Mouse (Mus musculus) frontal cortex, adult 2 months (tissue): Measurements from ENCODE around the gene Arhgap33. TPM values are rescaled to one million over a fixed set of nuclear protein-coding genes. Genes with fewer than 3 reads are reported as not detected.

ENCODE experiments used
- DNase-seq, 2 experiments: peaks; one replicate each; pipeline ENCODE4 v3.0.0; 2022; ENCODE audit warnings: low spot score in 1 of 2; ENCODE audit errors: extremely low spot score in 1 of 2
- polyA plus RNA-seq: library from polyadenylated mRNA; depleted of rRNA; stranded (reverse); fragments of >200 nt; gene quantifications from 2 replicates; pipeline ENCODE4 v1.2.3, GENCODE M21; 2012; rRNA removed

Gene Arhgap33
- polyA plus RNA-seq = 172 and 192 TPM in 2 replicates

DNA sequence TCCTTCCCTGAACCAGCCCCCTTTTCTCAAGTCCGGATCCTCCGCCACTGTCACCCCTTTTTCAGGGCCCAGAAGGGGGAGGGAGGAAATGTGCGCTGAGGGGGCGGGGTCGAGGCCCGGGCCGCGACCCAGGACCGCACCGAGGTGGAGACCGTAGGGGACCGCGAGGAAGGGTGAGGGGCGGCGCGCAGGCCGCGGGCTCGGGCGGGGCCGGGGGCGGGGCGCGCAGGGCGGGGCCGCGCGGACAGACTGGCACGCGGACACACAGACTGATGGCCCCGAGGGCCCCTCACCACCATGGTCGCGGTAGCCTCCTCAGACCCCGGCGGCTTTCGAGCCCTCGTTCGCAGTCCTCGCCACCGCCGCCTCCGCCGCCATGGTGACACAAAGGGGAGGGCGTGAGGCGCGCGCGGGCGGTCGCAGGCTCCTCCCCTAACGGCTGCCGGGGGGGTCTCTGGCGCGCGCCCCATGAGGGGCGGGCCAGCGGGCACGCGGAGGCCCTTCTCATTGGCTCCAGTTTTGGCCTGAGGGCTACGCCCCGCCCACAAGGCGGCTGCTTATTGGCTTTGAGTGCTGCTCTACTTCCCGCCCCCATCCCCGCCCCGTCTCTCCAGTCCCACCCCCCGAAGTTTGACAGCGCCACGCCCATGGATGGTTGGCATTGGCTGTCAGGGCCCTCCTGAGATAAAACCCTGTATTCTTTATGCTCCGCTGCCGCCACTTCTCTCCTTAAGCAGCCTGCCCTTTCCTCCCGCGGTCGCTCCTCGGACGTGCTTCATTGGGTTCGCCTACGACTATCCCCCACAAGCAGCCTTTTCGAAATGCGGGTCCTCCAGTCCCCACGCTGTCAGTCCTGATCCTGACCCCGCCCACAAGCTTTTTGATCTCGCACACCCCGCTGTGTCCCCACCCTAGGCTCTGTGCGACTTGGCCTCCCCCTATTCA is at the start of gene Arhgap33:
Gene Arhgap33 (minus strand): TSS at position 428 of the 945 bp plus-strand sequence.
- peak; percentile 95 to 97 for DNase-seq

DNA sequence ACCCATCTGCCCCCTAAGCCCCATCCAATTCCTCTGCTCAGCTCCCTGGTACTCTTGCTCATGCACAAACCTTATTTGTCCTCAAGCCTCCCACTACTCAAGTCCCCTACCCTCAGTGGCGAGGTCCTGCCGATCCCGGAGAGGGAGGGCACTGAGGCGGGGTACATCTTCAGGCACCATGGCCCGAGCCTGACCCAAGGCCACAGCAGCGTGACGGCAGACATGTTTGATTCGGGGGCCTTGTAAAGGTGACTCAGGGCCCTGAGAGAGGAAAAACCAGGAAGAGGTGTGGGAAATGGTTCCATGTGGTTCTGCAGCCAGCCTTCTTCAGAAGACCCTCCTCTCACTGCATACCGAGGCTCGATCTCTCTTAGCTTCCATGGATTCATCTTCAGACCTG is 49.5 kb upstream of the Arhgap33 start:
- no peak for DNase-seq

DNA sequence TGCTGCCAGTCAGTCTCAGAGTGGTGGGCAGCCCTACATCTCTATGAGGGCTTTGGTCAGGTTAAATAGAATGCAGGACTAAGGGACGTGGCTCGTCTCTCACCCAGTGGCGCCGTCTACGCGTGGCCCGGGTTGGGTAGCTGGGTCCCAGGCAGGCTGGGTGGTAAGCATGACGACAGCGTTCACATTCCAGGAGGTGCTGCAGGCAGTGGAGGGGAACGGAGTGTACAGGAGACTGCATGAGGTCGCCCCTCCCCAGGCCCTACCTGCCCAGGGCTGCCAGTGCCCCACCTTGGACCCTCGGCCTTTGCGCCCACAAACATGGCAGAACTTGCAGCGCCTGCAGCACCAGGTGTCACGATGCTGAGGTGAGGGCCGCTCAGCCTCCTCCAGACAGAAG is 46.7 kb upstream of the Arhgap33 start:
- no peak for DNase-seq

DNA sequence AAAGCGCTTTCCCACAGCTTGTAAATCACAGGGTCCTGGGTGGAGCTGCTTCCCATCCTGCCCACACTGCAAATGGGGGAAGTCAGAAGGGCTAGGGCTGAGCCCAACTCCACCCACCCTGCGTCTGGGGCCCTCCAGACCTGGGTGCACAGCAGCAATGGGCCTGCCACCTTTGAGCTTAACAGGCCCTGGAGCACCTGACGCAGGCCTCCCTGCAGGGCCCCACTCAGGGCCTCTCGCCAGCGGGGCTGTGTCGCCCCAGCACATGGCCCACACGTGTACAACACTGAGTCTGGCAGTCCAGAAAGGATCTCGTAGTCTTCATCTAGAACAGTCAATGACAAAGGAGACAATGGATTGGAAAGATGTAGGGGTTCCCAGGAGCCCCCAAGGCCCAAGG is 45.1 kb upstream of the Arhgap33 start:
- no peak for DNase-seq

DNA sequence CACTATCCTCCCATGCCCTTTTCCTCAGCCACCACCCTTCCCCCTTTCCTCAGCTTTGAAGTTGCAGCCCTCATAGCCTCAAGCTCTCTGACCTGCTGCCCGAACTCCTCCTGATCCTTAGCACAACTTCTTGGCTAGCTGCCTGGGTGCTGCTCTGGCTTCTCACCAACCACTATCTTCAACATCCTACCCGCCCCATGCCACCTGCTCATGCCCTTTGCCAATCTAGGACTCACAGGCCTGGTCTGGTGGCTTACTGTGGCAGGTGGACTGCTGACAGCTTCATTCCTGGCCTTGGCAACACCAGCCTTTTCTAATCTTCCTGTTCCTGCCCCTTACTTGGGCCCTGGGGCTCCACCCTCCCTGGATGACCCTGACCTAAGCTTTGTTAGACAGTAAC is 38.1 kb upstream of the Arhgap33 start:
- no peak for DNase-seq

DNA sequence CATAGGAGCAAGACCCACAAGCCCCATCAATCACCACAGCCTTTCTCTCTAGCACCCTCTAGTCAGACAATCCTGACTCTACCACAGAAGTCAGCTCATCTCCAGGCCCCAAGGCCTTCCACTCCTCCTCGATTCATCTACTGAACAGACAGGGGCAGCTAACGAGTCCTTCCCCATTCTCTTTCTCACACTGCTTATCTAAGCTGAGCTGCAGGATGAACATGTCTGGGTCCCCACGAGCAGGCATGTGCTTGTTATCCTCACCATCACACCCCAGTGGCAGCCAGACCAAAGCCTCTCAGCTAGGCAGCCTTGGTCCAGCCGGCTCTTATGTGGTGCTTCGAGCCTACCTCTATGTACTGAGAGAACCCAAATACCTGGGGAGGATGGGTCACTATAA is 37.5 kb upstream of the Arhgap33 start:
- no peak for DNase-seq

DNA sequence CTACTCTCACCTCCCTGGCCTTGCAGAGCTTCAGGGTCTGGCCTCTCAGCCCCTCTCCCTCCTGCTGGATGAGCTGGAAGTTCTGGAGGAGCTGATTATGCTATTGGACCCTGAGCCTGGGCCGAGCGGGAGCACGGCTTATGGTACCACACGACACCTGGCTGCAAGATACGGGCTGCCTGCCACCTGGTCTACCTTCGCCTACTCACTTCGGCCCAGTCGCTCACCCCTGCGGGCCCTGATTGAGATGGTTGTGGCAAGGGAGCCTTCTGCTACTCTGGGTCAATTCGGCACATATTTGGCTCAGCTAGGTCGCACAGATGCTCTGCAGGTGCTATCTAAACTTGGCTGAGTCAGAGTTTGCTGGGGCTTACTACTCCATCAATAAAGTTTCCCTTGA is 32.7 kb upstream of the Arhgap33 start:
- no peak for DNase-seq

DNA sequence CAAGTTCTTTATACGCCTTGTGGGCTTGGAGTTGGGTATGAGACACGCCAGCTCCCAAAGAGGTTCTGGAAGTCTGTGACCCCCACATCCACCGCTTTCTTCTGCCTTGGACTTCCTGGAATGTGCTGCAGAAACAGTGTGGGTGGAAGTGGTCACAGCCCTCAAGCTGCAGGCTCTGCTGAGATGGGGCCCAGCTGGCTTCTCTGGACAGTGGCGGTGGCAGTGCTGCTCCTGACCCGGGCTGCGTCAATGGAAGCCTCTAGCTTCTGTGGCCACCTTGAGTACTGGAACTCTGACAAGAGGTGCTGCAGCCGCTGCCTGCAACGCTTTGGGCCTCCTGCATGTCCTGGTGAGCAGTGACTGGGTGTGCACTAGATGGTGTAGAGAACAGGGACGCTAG is 31.2 kb upstream of the Arhgap33 start:
- DNase-seq = no peak

DNA sequence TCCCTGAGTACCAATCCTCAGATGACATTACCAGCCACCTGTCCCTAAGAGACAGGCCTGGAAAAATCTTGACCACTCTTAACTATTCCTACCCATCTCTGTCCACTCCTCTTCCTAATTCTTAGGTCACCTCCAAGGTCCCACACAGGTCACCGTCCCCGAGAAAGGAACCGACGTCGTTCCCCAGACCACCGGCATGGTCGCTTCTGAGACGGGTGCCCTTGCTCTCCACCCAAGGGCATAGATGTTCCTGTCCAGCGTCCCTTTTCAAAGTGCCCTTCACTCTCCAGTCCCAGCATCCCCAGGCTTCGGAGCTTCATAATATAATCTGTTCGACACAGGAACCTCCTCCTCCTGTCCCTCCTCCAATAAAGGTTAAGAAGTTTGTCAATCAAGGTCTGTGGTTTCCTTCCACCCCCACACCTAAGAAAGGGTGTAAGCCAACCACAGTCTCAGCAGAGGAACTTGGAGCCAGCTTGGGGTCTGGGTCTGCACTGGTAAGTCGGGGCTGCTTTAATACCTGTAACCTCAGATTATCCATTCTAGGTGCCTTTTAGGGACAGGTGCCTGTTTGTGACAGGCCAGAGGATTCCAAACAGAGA is 30.2 kb upstream of the Arhgap33 start, which contains the start of gene Igflr1:
Gene Igflr1 (plus strand): TSS at position 458 of the 602 bp plus-strand sequence.
- DNase-seq = no peak

DNA sequence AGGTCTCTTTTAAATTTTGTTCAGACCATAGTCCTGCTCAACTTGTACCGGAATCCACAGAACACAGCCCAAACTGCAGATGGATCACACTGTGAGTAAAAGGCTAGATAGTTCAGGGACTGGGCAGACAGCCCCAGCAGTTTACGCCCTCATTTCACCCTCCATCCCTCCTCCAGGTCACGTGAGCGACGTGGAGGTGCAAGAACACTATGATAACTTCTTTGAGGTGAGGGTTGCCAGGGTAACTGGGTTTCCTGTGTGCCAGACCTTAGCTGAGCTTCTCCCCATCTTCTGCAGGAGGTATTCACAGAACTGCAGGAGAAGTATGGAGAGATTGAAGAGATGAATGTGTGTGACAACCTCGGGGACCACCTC is 29.0 kb upstream of the Arhgap33 start:
- no peak for DNase-seq

DNA sequence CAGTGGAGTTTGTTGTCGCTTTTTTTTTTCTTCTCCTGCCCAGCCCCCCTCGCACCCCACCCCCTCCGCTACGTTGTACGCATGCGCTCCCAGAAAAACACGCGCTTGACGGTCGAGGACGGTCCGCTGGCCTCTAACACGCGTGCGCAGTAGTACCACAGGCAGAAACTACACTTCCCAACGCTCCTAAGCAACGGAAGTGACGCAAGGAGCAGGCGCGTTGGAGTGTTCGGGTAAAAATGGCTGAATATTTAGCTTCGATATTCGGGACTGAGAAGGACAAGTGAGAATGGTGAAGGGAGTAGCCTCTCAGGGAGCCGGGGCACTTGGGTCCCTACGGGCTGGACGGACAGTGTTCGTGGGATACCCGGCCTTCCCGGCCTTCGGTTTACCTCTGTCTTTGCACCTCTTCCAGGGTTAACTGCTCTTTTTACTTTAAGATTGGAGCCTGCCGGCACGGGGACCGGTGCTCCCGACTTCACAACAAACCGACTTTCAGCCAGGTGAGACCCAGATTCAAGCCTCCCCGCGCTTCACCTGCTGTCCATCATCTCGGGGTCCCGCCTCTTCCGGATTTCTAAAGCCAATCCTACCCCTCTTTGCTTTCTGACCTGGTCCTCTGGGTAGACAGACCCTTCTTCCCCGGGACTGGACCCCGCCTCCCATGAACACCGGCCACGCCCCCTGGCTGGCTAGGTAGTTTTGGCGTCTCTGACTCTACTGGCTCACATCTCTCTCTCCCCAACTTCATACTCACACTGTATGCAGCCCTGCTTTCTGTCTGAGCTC is 28.5 kb upstream of the Arhgap33 start, which contains the start of the genes U2af1l4, Gm49396 and Psenen:
Gene U2af1l4 (plus strand): TSS at position 185 of the 789 bp plus-strand sequence.
Gene Gm49396 (plus strand): TSS at position 228 of the 789 bp plus-strand sequence.
Gene Psenen (minus strand): TSS at position 511 of the 789 bp plus-strand sequence.
- DNase-seq = peak; percentile 95 to 97

DNA sequence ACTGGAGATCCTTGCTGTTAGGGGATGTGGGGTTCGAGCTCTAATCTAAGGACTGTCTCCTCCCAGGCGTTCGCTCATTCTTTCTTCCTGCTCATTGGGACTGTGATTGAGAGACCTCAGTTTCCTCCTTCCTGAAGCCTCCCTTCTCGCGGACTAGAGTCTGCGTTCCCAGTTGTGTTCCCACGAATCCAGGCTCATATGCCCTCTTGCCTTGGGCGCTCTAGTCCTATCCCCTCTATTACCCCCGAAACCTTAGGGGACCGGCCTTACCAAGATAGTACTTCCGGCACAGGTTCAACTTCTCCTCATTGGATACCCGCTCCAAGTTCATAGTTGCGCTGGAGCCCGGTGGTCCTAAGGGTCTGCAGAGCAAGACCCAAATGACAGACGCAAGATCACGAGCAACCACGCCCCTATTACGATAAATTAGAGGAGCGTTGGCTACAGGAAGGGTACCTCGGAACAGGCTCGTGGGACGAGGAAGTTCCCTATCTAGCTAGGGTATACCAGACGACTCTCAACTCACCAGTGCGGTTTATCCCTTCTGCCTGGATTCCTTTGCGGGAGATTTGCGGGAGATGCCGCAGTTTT is 27.8 kb upstream of the Arhgap33 start:
- DNase-seq = peak in 1 of 2 experiments; percentile 41

DNA sequence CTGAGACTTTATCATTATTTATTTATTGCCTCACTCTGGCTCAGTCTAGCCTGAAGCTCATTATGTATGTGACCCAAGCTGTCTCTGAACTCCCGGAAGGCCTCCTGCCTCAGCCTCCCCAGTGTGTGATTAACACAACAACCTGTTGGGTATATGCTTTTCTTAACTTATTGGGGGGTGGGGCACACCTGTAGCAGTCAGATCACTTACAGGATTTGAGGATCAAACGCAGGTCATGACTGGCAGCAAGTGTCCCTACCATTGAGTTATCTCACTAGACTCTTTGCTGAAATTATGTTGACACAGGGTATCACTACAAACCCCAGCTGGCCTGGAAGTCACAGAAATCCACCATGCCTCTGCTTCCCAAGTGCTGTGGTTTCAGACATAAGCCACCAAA is 25.4 kb upstream of the Arhgap33 start:
- DNase-seq = no peak

DNA sequence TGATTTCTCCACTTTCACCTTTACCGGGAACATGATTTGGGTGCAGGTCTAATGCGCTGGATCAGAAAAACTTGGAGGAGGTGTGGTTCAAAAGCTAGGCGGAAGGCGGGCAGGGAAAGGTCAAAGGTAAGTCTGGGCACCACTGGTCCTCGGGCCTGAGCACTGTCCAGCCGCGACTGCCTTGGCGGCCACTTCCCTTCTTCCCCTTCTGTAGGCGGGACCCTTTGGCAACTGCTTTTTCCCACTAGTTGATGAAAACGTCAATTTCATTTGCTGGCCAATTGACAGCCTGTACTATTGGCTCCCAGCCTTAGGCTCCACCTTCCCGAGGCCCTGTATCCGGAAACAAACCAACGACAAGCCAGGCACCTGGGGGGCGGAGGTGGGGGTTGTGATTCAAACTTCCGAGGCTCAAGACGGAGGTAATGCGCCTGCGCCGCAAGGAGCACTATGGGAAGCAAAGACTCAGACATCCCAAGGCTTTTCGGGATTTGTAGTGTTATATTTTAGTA is 24.6 kb upstream of the Arhgap33 start, which contains the start of gene Lin37:
Gene Lin37 (minus strand): TSS at position 396 of the 512 bp plus-strand sequence.
- DNase-seq = peak; percentile 99

DNA sequence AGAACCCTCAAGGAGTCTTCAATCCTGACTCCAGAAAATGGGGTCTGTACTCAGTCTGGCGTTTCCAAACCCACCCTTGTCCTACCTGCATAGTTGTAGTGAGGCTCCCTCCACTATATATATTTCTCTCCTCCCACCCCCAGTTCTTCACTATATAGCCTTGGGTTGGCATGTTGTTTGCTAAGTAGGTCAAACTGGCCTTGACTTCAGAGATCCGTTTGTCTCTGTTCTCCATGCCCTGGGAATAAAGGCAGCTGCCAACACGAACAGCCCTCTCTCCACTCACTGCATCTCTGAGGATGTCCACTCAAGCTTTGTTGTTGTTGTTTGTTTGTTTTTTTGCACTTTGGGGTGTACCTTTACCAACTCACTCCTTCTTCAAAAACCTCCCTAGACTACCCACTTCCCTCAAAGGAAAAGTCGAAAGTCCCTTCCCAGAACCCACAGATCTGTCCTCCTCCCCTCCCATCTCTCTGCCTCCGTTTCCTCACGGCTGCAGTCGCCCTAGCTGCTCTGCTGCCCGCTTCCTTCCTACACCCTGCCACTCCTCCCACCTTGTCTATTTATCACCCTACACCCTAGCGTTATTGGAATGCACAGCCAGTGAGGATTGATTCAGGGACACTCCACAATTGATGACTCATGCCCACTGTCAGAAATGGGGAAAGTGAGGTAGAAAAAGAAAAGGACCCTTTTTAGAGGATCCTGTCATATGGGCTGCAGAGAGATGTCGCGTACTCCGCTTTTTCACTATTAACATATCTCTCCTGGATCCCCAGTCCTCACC is 24.0 kb upstream of the Arhgap33 start:
- DNase-seq = peak in 1 of 2 experiments; percentile 39

DNA sequence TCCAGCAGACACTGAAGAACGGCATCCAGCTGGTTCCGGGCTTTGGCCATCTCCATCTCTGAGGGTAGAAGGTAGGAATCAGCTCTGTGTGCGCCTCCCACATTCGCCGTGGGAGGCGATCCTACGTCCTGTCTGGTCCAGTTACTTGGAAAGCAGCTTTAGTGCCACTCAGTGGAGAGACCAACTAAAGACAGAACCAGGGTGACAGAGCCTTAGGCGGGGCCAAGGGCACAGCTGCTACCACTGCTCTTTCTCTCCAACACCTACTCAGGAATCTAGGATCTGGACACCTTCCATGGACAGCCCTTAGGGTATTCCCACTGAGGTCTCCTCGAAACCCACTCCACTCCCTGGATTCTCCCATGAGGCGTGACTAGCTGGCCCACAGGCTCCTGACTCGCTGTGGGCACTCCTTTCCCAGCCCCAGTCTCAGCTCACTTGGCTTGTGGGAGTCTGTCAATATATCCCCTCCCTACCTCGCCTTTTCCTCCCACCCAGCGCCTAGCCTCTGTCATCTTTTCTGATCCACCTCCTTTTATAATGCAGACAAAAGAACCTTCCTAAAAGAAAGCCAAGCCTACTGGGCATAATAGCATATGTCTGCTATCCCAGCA is 23.1 kb upstream of the Arhgap33 start:
- peak in 1 of 2 experiments; percentile 47 for DNase-seq

DNA sequence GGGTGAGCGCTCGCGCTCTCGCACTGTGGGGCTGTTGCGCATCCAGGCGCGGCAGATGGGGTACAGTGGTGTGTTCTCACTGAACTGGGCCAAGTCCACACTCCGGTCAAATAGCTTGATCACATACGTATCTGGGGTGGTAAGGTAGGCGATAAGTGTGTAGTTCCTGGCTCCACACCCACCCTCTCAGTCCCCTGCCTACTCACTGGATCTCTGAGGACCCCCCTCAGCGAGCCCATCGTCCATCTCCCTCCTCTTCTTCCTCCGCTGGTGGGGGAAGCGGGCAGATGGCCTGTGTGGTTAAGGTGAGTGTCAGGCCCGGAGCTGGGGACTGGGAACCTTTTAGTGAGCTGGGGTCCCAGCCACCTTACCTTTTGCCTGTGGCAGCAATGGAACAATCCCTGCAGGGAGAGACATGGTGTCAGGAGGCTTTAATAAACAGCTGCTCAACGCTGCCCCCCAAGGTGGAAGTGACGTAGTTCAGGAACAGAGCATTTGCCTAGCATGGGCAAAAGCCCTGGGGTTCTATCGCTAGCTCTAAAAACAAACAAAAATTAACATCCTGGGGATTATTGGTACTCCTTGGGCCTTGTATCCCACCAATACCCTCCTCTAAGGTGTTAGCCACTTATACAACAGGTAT is 22.2 kb upstream of the Arhgap33 start:
- no peak for DNase-seq

DNA sequence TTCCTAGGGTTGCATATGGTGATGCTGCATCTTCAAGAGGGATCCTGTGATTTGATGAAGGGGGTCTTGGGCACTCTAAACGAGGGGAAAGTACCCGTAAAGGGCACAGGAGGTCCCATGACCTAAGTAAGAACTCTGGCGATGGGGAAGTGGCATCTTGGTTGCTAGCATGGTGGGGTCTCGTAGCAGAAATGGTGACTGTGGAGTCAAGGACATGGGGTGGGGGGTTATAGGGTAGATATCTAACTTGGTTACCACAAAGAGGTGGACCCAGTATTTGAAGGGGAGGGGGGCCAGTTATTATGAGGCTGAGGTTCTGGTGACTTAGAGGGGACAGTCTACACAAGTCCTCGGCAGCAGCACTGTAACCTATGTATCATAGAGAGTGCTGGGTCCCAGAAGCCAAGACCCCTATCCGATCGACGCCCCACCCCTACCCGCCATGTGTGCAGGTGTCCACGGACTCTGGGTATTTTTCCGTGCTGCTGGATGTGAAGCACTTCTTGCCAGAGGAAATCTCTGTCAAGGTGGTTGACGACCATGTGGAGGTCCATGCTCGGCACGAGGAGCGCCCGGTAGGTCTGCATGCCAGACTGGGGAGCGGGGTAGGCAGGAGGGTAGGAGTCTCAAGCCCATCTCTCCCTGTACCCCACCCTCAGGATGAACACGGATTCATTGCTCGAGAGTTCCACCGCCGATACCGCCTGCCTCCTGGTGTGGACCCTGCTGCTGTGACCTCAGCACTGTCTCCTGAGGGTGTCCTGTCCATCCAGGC is 19.1 kb upstream of the Arhgap33 start:
- no peak for DNase-seq
